Mouse (Mus musculus) lung, embryonic 16.5 days (tissue): Measurements from ENCODE around the gene Gtf3c5. TPM values are rescaled to one million over a fixed set of nuclear protein-coding genes. Genes with fewer than 3 reads are reported as not detected.
A peak's percentile ranks its signal among the peaks of the same experiment; 100 is the strongest.

ENCODE experiments used
- ATAC-seq: fragments of 200-750 bp; cut with Nextera tagmentation; 2 replicates; pipeline ENCODE4 v1.8.0; 2017; ENCODE audit warnings: low read depth, mild to moderate bottlenecking, moderate library complexity
- H3K27ac ChIP-seq: fragments of 300-500 bp; sonication (generic); 2 replicates; pipeline ENCODE4 v1.5.1; 2014; ENCODE audit warnings: mild to moderate bottlenecking, control low read depth, low read length
- H3K27me3 ChIP-seq: fragments of 300-500 bp; sonication (generic); 2 replicates; pipeline ENCODE4 v1.6.1; 2014; ENCODE audit warnings: low read depth, low read length, mixed read lengths; ENCODE audit not compliant: control insufficient read depth, insufficient read depth
- H3K36me3 ChIP-seq: fragments of 300-500 bp; sonication (generic); 2 replicates; pipeline ENCODE4 v1.6.1; 2014; ENCODE audit warnings: low read length; ENCODE audit not compliant: control insufficient read depth, insufficient read depth
- H3K4me1 ChIP-seq: fragments of 300-500 bp; sonication (generic); replicated peaks from 2 replicates; pipeline ENCODE4 v1.6.1; 2014; ENCODE audit warnings: low read length, mixed read lengths; ENCODE audit not compliant: control insufficient read depth, insufficient read depth
- H3K4me2 ChIP-seq: fragments of 300-500 bp; sonication (generic); 2 replicates; pipeline ENCODE4 v1.6.1; 2014; ENCODE audit warnings: low read depth, low read length, control low read depth
- H3K4me3 ChIP-seq: fragments of 300-500 bp; sonication (generic); 2 replicates; pipeline ENCODE4 v1.5.1; 2014; ENCODE audit warnings: mild to moderate bottlenecking, low read length, control low read depth
- H3K9ac ChIP-seq: fragments of 300-500 bp; sonication (generic); 2 replicates; pipeline ENCODE4 v1.6.1; 2014; ENCODE audit warnings: low read length, control low read depth
- H3K9me3 ChIP-seq: fragments of 300-500 bp; sonication (generic); 2 replicates; pipeline ENCODE4 v1.6.1; 2016; ENCODE audit warnings: low read length; ENCODE audit not compliant: control insufficient read depth
- WGBS: fragments of 180-500 bp; shearing (Covaris S2); extraction: QIAGEN DNeasy Blood & Tissue Kit; methylation state at CpG from one replicate; pipeline ENCODE4 v1.1.7; 2014; 5-methylcytosine and 5-hydroxymethylcytosine counted together
- polyA plus RNA-seq: library from polyadenylated mRNA; unstranded; fragments of >200 nt; fragmentation: Nextera tagmentation; extraction: Ambion mirVana; gene quantifications from 2 replicates; pipeline ENCODE4 v1.2.1, GENCODE M21; 2015

The Gtf3c5 gene
- polyA plus RNA-seq, 1 experiment from 2014 or later, result 45.0 TPM

GRCm38 (mm10) chr2:28585043-28585571 lies 1.6 kb upstream of the Gtf3c5 start:
- no peaks in the 10 kb centered on the region for H3K27me3 ChIP-seq
- no peaks in the 10 kb centered on the region; the same call in 1 of the 2 replicates for H3K36me3 ChIP-seq

GRCm38 (mm10) chr2:28582647-28583353 lies 751 bp downstream of the Gtf3c5 start:
- Histone ChIP-seq H3K9me3 (no peaks in the 10 kb centered on the region), H3K4me2 (peak overlapping the region; percentile 59), H3K27ac (peak overlapping the region; percentile 92), H3K9ac (peak overlapping the region; percentile 78), H3K4me1 (peaks cover 12% of the 10 kb centered on the region), H3K36me3 (peaks cover 3% of the 10 kb centered on the region; the same call in 1 of the 2 replicates), H3K27me3 (no peaks in the 10 kb centered on the region), H3K4me3 (peak overlapping the region; percentile 82)
- peak; percentile 96 for ATAC-seq
- under 1% methylated on average over 56 of the region's 56 CpGs for WGBS

More at GRCm38 (mm10) chr2:28585043-28585571, 1.6 kb upstream of the Gtf3c5 start:
- Histone ChIP-seq H3K4me1 (peaks cover 12% of the 10 kb centered on the region), H3K4me2 (no peak overlapping the region), H3K9me3 (no peaks in the 10 kb centered on the region), H3K4me3 (no peak overlapping the region), H3K9ac (no peak overlapping the region), H3K27ac (no peak overlapping the region)
- WGBS, result 18% methylated on average over 6 of the region's 6 CpGs
- no peak for ATAC-seq

- no peaks in the 10 kb centered on the region for H3K27me3 ChIP-seq
- no peak overlapping the region for H3K9ac ChIP-seq
- ATAC-seq, result no peak
- 57% methylated on average over 5 of the region's 5 CpGs for WGBS
- H3K4me2 ChIP-seq, result no peak overlapping the region
- no peak overlapping the region for H3K27ac ChIP-seq
- H3K36me3 ChIP-seq, result peaks cover 21% of the 10 kb centered on the region
- H3K4me3 ChIP-seq, result no peak overlapping the region
- H3K9me3 ChIP-seq, result no peaks in the 10 kb centered on the region
- peaks cover 7% of the 10 kb centered on the region; the same call in 1 of the 2 replicates for H3K4me1 ChIP-seq
Observed at GRCm38 (mm10) chr2:28578003-28578402, 5.5 kb downstream of the Gtf3c5 start.

GRCm38 (mm10) chr2:28576815-28577214 lies 6.7 kb downstream of the Gtf3c5 start:
- Histone ChIP-seq H3K27ac (no peak overlapping the region), H3K4me1 (peaks cover 4% of the 10 kb centered on the region; the same call in 1 of the 2 replicates), H3K9ac (no peak overlapping the region), H3K36me3 (peaks cover 33% of the 10 kb centered on the region), H3K27me3 (no peaks in the 10 kb centered on the region), H3K4me2 (no peak overlapping the region), H3K9me3 (no peaks in the 10 kb centered on the region), H3K4me3 (no peak overlapping the region)
- ATAC-seq, result peak; percentile 64
- 70% methylated on average over 3 of the region's 3 CpGs for WGBS

- Histone ChIP-seq H3K27ac (no peak overlapping the region), H3K27me3 (no peaks in the 10 kb centered on the region), H3K4me2 (no peak overlapping the region), H3K4me1 (no peaks in the 10 kb centered on the region; the same call in 1 of the 2 replicates), H3K9ac (no peak overlapping the region), H3K36me3 (peaks cover 39% of the 10 kb centered on the region), H3K4me3 (no peak overlapping the region), H3K9me3 (no peaks in the 10 kb centered on the region)
- no peak for ATAC-seq
- 70% methylated on average over 4 of the region's 4 CpGs for WGBS
Observed at GRCm38 (mm10) chr2:28575341-28575740, 8.2 kb downstream of the Gtf3c5 start.

- H3K27ac ChIP-seq, result no peak overlapping the region
Observed at GRCm38 (mm10) chr2:28569903-28570302, 13.6 kb downstream of the Gtf3c5 start.

DNA sequence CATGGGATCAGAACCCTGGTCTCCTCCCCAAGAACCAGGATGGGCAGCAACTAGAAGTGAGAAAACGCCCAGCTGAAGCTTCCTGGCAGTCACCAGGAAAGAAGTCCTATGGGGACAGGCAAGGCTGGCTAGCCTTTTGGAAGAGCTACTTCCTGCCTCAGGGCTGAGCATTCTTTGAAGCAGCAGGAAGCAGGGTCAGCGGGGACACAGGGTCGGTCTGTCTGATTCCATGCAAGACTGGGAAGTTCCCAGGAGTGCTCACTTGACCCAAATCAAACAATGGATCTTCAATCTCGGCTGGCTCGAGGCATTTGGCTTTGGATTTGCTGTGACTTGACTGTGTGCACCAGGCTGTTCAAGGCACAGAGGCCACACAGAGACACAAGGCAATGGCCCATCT lies 17.0 kb downstream of the Gtf3c5 start:
- H3K9ac ChIP-seq, result no peak overlapping the region
- H3K27ac ChIP-seq, result no peak overlapping the region
- WGBS, result 38% methylated on average over 5 of the region's 5 CpGs
- H3K9me3 ChIP-seq, result no peaks in the 10 kb centered on the region
- H3K4me1 ChIP-seq, result no peaks in the 10 kb centered on the region; the same call in 1 of the 2 replicates
- no peaks in the 10 kb centered on the region for H3K27me3 ChIP-seq
- no peak overlapping the region for H3K4me3 ChIP-seq
- no peak for ATAC-seq
- no peak overlapping the region for H3K4me2 ChIP-seq
- H3K36me3 ChIP-seq, result peaks cover 37% of the 10 kb centered on the region

More at GRCm38 (mm10) chr2:28569903-28570302, 13.6 kb downstream of the Gtf3c5 start:
- H3K4me1 ChIP-seq, result no peaks in the 10 kb centered on the region; the same call in 1 of the 2 replicates
- H3K4me3 ChIP-seq, result no peak overlapping the region
- WGBS, result 55% methylated on average over 2 of the region's 3 CpGs
- H3K36me3 ChIP-seq, result peaks cover 61% of the 10 kb centered on the region
- no peak overlapping the region for H3K4me2 ChIP-seq
- no peaks in the 10 kb centered on the region for H3K9me3 ChIP-seq
- H3K27me3 ChIP-seq, result no peaks in the 10 kb centered on the region
- no peak overlapping the region for H3K9ac ChIP-seq
- peak; percentile 83 for ATAC-seq

DNA sequence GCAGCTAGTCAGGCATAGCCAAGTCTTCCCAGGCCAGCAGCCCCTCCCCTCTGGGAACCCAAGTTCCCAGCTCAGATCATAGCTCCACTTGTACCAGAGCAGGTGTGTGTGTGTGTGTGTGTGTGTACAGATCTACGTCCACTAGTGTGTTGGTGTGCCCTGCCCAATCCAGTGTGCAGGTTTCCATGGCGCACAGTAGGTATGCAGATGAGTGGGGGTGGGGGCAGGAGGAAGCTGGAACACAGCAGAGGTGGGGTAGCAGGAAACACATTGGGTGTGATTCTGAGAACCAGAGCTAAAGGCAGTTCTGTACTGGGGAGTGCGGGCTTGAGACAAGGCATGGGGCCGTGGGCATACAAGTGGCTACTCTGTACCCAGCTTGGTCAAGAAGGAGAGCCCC lies 19.2 kb downstream of the Gtf3c5 start:
- no peak overlapping the region for H3K4me3 ChIP-seq
- H3K4me2 ChIP-seq, result no peak overlapping the region
- H3K4me1 ChIP-seq, result no peaks in the 10 kb centered on the region; the same call in 1 of the 2 replicates
- whole genome bisulfite sequencing, result 79% methylated on average over 4 of the region's 4 CpGs
- H3K9me3 ChIP-seq, result no peaks in the 10 kb centered on the region
- H3K9ac ChIP-seq, result no peak overlapping the region
- H3K36me3 ChIP-seq, result peaks cover 31% of the 10 kb centered on the region
- no peak for ATAC-seq
- H3K27me3 ChIP-seq, result no peaks in the 10 kb centered on the region
- no peak overlapping the region for H3K27ac ChIP-seq

DNA sequence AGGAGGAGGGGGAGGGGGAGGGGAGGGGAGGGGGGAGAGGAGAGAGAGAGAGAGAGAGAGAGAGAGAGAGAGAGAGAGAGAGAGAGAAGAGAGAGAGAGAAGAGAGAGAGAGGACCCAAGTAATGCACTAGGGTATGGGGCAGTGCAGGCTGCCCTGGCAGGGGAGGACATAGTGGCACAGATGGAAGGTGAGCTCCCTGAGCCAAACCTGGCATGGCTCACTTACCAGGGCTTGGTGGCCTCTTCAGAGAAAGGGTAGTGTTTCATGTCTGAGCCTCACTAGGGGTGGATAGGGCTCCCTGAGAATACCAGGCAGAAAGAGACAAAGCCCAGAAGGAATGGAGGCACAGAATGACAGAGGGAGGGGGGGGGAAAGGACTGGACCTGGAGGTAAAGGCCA lies 19.7 kb downstream of the Gtf3c5 start:
- no peak for ATAC-seq
- no peaks in the 10 kb centered on the region for H3K9me3 ChIP-seq
- no peak overlapping the region for H3K4me2 ChIP-seq
- no peaks in the 10 kb centered on the region for H3K27me3 ChIP-seq
- H3K4me3 ChIP-seq, result no peak overlapping the region
- no peak overlapping the region for H3K9ac ChIP-seq
- peaks cover 30% of the 10 kb centered on the region for H3K36me3 ChIP-seq
- H3K4me1 ChIP-seq, result no peaks in the 10 kb centered on the region; the same call in 1 of the 2 replicates
- H3K27ac ChIP-seq, result no peak overlapping the region
